Mouse (Mus musculus) WW6 (cell line): Measurements from ENCODE around the gene Qdpr.

ENCODE experiments used
- DNase-seq: peaks from one replicate; pipeline ENCODE4 v3.0.0-alpha.2; 2013; ENCODE audit warnings: low read depth, low spot score

Gene Qdpr

GRCm38 (mm10) chr5:45384034-45384812 lies 65.8 kb downstream of the Qdpr start:
- no peak for DNase-seq
